23 mouse cellular contexts compared by ENCODE assay signal in the genomic region with DNA sequence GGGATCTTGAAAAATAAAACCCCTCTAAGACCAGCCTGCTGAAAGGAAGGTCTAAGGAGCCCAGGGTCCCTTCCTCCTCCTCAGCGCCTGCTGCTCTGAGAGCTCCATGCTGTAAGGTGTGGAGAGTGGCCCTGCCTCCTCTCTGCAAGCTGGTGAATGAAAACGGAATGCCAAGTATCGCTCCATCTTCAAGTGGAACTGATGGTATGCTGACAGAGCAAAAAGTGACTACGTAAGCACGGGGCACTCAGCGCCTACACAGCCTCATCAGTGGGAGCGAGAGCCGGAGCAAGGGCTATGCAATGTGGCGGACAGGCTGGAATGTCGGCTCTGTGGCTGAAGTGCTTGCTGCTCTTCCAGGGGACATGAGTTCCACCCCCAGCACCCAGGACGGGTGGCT. TPM values are rescaled to one million over a fixed set of nuclear protein-coding genes. Genes with fewer than 3 reads are reported as not detected.
DNase-seq lines count a peak whose midpoint lies in the region; ATAC-seq and TF ChIP-seq lines count a peak whose summit lies in the region.
"Had no signal": no experiment of that assay in that cellular context is flagged by ENCODE, and none has a peak within 500 bp of the region (broad histone marks: within the 10 kb centered on the region; RNA-seq: fewer than 3 reads in every experiment).

No protein-coding gene starts in this region.

- H3K9ac ChIP-seq in heart, embryonic 12.5 days, result 0 out of 2 replicates have a peak overlapping the region, but pooled peaks have one; percentile 5
- H3K9ac ChIP-seq in kidney, embryonic 16.5 days (replicated peaks; ENCODE audit: low read length), result no peak overlapping the region
- no peak overlapping the region for H3K9ac ChIP-seq in ES-E14 (ENCODE audit: insufficient read depth, low read depth, low read length, poor library complexity, severe bottlenecking)
- no peak overlapping the region for H3K9ac ChIP-seq in lung, embryonic 15.5 days
- H3K9ac ChIP-seq: embryonic facial prominence, embryonic 12.5 days; forebrain, embryonic 15.5 days; midbrain, embryonic 13.5 days had no signal

- peak overlapping the region; percentile 40 for H3K4me2 ChIP-seq in heart, embryonic 12.5 days
- H3K4me2 ChIP-seq in kidney, embryonic 16.5 days (replicated peaks; ENCODE audit: low read depth, low read length), result no peak overlapping the region
- H3K4me2 ChIP-seq in lung, embryonic 15.5 days, result no peak overlapping the region
- H3K4me2 ChIP-seq: embryonic facial prominence, embryonic 12.5 days; forebrain, embryonic 15.5 days; liver, embryonic 11.5 days; midbrain, embryonic 13.5 days had no signal

- in situ Hi-C loops in ES-E14 (cut with MboI; ENCODE audit: low sequenced_read_pairs in 2 of 2, unreplicated experiment in 2 of 2), result no loop called here

- no peak for DNase-seq in heart, postnatal 4 days
- no peak for DNase-seq in kidney, adult 9 months
- no peak for DNase-seq in ES-E14 (ENCODE audit: low read depth, low spot score)
- DNase-seq in layer of hippocampus, postnatal 14 days (ENCODE audit: low spot score in 2 of 2), result no peak
- DNase-seq in thymus, postnatal 25 days, result no peak
- DNase-seq: adrenal gland, adult 2 months; B cell, adult 2 months; cerebellum, adult 9-11 months; heart, postnatal 14 days; right cerebral cortex, postnatal 14 days; spleen, adult 18-20 months; thymus, postnatal 4 days had no signal

- 0 out of 2 replicates have a peak, but pooled peaks have one; percentile 14 for ATAC-seq in heart, embryonic 12.5 days (ENCODE audit: insufficient number of reproducible peaks, low FRiP score)
- ATAC-seq in kidney, embryonic 16.5 days (ENCODE audit: low FRiP score, low TSS enrichment), result peak; percentile 59
- peak; percentile 71 for ATAC-seq in lung, embryonic 15.5 days (ENCODE audit: borderline replicate concordance, extremely low read depth, low FRiP score, low TSS enrichment)
- ATAC-seq: forebrain, embryonic 15.5 days; hindbrain, embryonic 16.5 days; intestine, embryonic 16.5 days; midbrain, embryonic 13.5 days had no signal

- H3K9me3 ChIP-seq in heart, embryonic 12.5 days (replicated peaks), result no peaks in the 10 kb centered on the region
- no peaks in the 10 kb centered on the region for H3K9me3 ChIP-seq in kidney, embryonic 16.5 days (ENCODE audit: low read length)
- no peaks in the 10 kb centered on the region for H3K9me3 ChIP-seq in ES-E14 (ENCODE audit: control insufficient read depth, insufficient read depth, low read depth, low read length)
- H3K9me3 ChIP-seq in lung, embryonic 15.5 days, result no peaks in the 10 kb centered on the region
- H3K9me3 ChIP-seq: embryonic facial prominence, embryonic 12.5 days; forebrain, embryonic 15.5 days; midbrain, embryonic 13.5 days had no signal

- no peak overlapping the region for H3K27ac ChIP-seq in heart, embryonic 12.5 days (ENCODE audit: poor library complexity, severe bottlenecking)
- no peak overlapping the region for H3K27ac ChIP-seq in kidney, embryonic 16.5 days (ENCODE audit: low read length)
- no peak overlapping the region for H3K27ac ChIP-seq in ES-E14 (ENCODE audit: insufficient read depth, low read depth, low read length, poor library complexity, severe bottlenecking)
- no peak overlapping the region for H3K27ac ChIP-seq in lung, embryonic 15.5 days
- H3K27ac ChIP-seq: embryonic facial prominence, embryonic 12.5 days; forebrain, embryonic 15.5 days; midbrain, embryonic 13.5 days had no signal

- H3K27me3 ChIP-seq in heart, embryonic 12.5 days (replicated peaks), result no peaks in the 10 kb centered on the region
- H3K27me3 ChIP-seq in kidney, embryonic 16.5 days (ENCODE audit: insufficient read depth, low read length), result no peaks in the 10 kb centered on the region
- no peaks in the 10 kb centered on the region for H3K27me3 ChIP-seq in lung, embryonic 15.5 days
- H3K27me3 ChIP-seq: embryonic facial prominence, embryonic 12.5 days; forebrain, embryonic 15.5 days; midbrain, embryonic 13.5 days had no signal

- H3K4me1 ChIP-seq in heart, embryonic 12.5 days (replicated peaks), result peaks cover 73% of the 10 kb centered on the region
- peaks cover 33% of the 10 kb centered on the region for H3K4me1 ChIP-seq in kidney, embryonic 16.5 days (ENCODE audit: insufficient read depth, low read length)
- H3K4me1 ChIP-seq in ES-E14 (ENCODE audit: control insufficient read depth in 2 of 2, insufficient read depth in 2 of 2, low read length in 2 of 2, poor library complexity in 1 of 2), result peaks cover 0 to 13% of the 10 kb centered on the region in 2 experiments; a peak in 1 of 4 replicates
- H3K4me1 ChIP-seq in lung, embryonic 15.5 days, result peaks cover 37% of the 10 kb centered on the region

- H3K36me3 ChIP-seq in heart, embryonic 12.5 days, result peaks cover 29% of the 10 kb centered on the region
- peaks cover 21% of the 10 kb centered on the region; the same call in 1 of the 2 replicates for H3K36me3 ChIP-seq in kidney, embryonic 16.5 days (ENCODE audit: insufficient read depth, low read length)
- H3K36me3 ChIP-seq in ES-E14 (ENCODE audit: control insufficient read depth, insufficient read depth, low read length, poor library complexity, severe bottlenecking), result peaks cover 51% of the 10 kb centered on the region
- H3K36me3 ChIP-seq in lung, embryonic 15.5 days, result peaks cover 19% of the 10 kb centered on the region

- H3K4me3 ChIP-seq in heart, embryonic 12.5 days, result no peak overlapping the region
- no peak overlapping the region for H3K4me3 ChIP-seq in kidney, embryonic 16.5 days (ENCODE audit: low read length)
- H3K4me3 ChIP-seq in ES-E14 (ENCODE audit: insufficient read depth in 1 of 2, low read depth in 1 of 2, low read length in 2 of 2, poor library complexity in 1 of 2, severe bottlenecking in 1 of 2), result no peak overlapping the region
- H3K4me3 ChIP-seq in lung, embryonic 15.5 days, result no peak overlapping the region
- H3K4me3 ChIP-seq: embryonic facial prominence, embryonic 12.5 days; erythroblast, embryonic 14.5 days; forebrain, embryonic 15.5 days; midbrain, embryonic 13.5 days; myocyte had no signal

- 32% methylated on average over 11 of the region's 11 CpGs for WGBS in heart, embryonic 12.5 days
- 61% methylated on average over 11 of the region's 11 CpGs for WGBS in kidney, embryonic 16.5 days
- WGBS in lung, embryonic 15.5 days, result 56% methylated on average over 11 of the region's 11 CpGs

TF ChIP-seq in ES-E14, 5 proteins besides CTCF, POLR2A, EP300 and RAD21:
- TF ChIP-seq ZC3H11A (IDR thresholded peaks at IDR 0.05; ENCODE audit: borderline replicate concordance, low read depth, low read length) (no peak), MAFK (IDR thresholded peaks at IDR 0.05; ENCODE audit: insufficient read depth, low read depth, low read length) (0 out of 2 replicates have a peak, but pooled peaks have one; percentile 23)

RNA-seq across cellular contexts. Expression of a gene that starts 47.3 kb away (rescaled TPM):
- 68.9 and 75.3 TPM in 2 replicates for polyA plus RNA-seq in heart, embryonic 12.5 days (2016; fragmentation: Nextera tagmentation; extraction: Ambion mirVana)
- 10 to 100 TPM; 55.0 to 55.7 TPM for total RNA-seq in heart, postnatal 4 days (2021)
- 67.7 and 72.3 TPM in 2 replicates for polyA plus RNA-seq in kidney, embryonic 16.5 days (2015; fragmentation: Nextera tagmentation; extraction: Ambion mirVana)
- 152 and 158 TPM in 2 replicates for total RNA-seq in ES-E14 (2012; rRNA removed)
- polyA plus RNA-seq in lung, embryonic 15.5 days (2015; fragmentation: Nextera tagmentation; extraction: Ambion mirVana), result 79.2 and 85.4 TPM in 2 replicates
- 10 to 100 TPM; 64.2 to 68.1 TPM for total RNA-seq in layer of hippocampus, postnatal 14 days (2021)

Comparison
In these comparisons a context has a peak if more than half of its experiments do, and no peak if none do; other contexts are left out.
1. ATAC-seq: peak in every context shown above with its lines; median percentile 71 in lung, embryonic 15.5 days; 59 in kidney, embryonic 16.5 days; 14 in heart, embryonic 12.5 days.